Mouse (Mus musculus): ENCODE data around the gene Gm5678.

GRCm38 (mm10) chr16:93599461-93599860 is 28.4 kb upstream of the Gm5678 start:
- TF ChIP-seq CTCF (IDR thresholded peaks at IDR 0.05; ENCODE audit: borderline replicate concordance, extremely low read depth, insufficient read depth, insufficient read length), result no peak
- TF ChIP-seq POLR2A (IDR thresholded peaks at IDR 0.05; ENCODE audit: borderline replicate concordance, extremely low read depth, insufficient read depth, insufficient read length, poor library complexity, severe bottlenecking), result no peak

Data from brain, embryonic 14.5 days (tissue).